8 mouse cellular contexts compared by ENCODE assay signal in the genomic region with DNA sequence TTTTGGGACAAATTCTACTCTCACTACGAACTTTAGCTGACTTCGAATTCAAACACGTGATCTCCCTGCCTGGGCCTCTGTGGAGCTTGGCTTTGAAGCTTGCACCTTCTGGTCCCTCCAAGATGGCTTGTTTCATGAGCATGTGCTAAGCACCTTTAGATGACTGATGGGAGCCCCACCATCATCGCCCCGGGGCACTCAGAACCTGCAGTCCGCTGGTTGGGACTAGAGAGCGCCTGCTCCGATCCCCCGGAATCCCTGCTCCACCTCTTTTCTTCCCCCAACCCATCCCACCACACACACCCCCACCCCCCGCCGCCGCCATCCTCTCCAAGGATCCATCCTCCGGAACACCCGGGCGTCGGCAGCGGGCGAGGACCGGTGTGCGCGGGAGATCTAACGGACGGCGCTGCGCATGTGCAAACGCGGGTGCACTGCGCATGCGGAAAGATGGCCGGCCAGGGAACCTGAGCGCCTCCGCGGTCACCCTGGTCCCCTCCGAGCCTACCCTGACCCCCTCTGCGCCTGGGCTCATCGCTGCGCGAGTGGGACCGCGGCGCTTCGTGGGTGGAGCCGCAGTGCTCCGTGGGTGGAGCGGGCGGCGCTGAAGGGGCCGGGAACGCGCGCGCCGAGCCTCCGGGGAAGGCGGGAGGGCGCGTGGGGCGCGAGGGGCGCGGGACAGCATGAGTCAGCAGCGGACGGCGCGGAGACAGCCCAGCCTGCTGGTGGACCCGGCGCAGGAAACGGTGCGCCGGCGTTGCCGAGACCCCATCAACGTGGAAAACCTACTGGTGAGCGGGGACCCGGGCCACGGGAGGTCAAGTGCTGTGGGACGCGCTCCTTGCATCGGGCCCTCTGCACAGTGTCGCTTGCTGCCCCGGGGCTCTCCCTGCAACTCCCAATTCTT. TPM values are rescaled to one million over a fixed set of nuclear protein-coding genes. Genes with fewer than 3 reads are reported as not detected.
DNase-seq lines count a peak whose midpoint lies in the region; ATAC-seq and TF ChIP-seq lines count a peak whose summit lies in the region.

A gene (plus strand): TSS at position 439 of the 907 bp plus-strand sequence.

- peak within 1 kb of the TSS; percentile 94 for H3K4me2 ChIP-seq in kidney, embryonic 15.5 days

- ATAC-seq in kidney, embryonic 15.5 days (replicated peaks; ENCODE audit: low FRiP score): peak; percentile 81

- peak within 1 kb of the TSS; percentile 85 for H3K4me3 ChIP-seq in embryonic fibroblast, embryonic 13.5 days (ENCODE audit: insufficient read depth, low read length)
- peak within 1 kb of the TSS; percentile 94 for H3K4me3 ChIP-seq in heart, embryonic 10.5 days
- peak within 1 kb of the TSS; percentile 88 for H3K4me3 ChIP-seq in kidney, embryonic 15.5 days (replicated peaks)

- peak; percentile 75 for TF ChIP-seq POLR2A in embryonic fibroblast, embryonic 13.5 days (IDR thresholded peaks at IDR 0.05; ENCODE audit: low read depth, low read length)

- DNase-seq in A20 (ENCODE audit: low read depth, low spot score) (peak; percentile 79), liver (peak; percentile 81)
- DNase-seq in brain, adult 2 months (ENCODE audit: low read depth, low spot score): peak; percentile 89
- peak; percentile 89 for DNase-seq in heart, embryonic 10.5 days (ENCODE audit: low spot score)
- DNase-seq in monocyte, adult 2 months (ENCODE audit: low read depth in 1 of 2, low spot score in 2 of 2): peak; percentile 10 to 59
- peak; percentile 58 to 74 for DNase-seq in spleen, postnatal 14 days (ENCODE audit: low spot score in 2 of 2)

- WGBS in heart, embryonic 10.5 days: 5% methylated on average over 81 of the region's 81 CpGs
- WGBS in kidney, embryonic 15.5 days: 6% methylated on average over 81 of the region's 81 CpGs

- peaks cover 19% of the 10 kb centered on the region for H3K36me3 ChIP-seq in heart, embryonic 10.5 days
- peaks cover 5% of the 10 kb centered on the region; the same call in 1 of the 2 replicates for H3K36me3 ChIP-seq in kidney, embryonic 15.5 days

- H3K9ac ChIP-seq in kidney, embryonic 15.5 days: peak within 1 kb of the TSS; percentile 93

- no peaks in the 10 kb centered on the region for H3K9me3 ChIP-seq in heart, embryonic 10.5 days
- H3K9me3 ChIP-seq in kidney, embryonic 15.5 days (replicated peaks): no peaks in the 10 kb centered on the region

- H3K4me1 ChIP-seq in embryonic fibroblast, embryonic 13.5 days (ENCODE audit: control insufficient read depth, insufficient read depth, low read length): peaks cover 6% of the 10 kb centered on the region; the same call in 1 of the 2 replicates
- peaks cover 19% of the 10 kb centered on the region for H3K4me1 ChIP-seq in heart, embryonic 10.5 days
- peaks cover 26% of the 10 kb centered on the region for H3K4me1 ChIP-seq in kidney, embryonic 15.5 days

- H3K27ac ChIP-seq in embryonic fibroblast, embryonic 13.5 days (ENCODE audit: insufficient read depth, low read length): peak within 1 kb of the TSS; percentile 33
- H3K27ac ChIP-seq in heart, embryonic 10.5 days: peak within 1 kb of the TSS; percentile 99
- H3K27ac ChIP-seq in kidney, embryonic 15.5 days: peak within 1 kb of the TSS; percentile 67

- no peak for TF ChIP-seq CTCF in embryonic fibroblast, embryonic 13.5 days (IDR thresholded peaks at IDR 0.05; ENCODE audit: borderline replicate concordance, insufficient read depth, low read length)

- peaks cover 43% of the 10 kb centered on the region for H3K27me3 ChIP-seq in heart, embryonic 10.5 days (ENCODE audit: insufficient read depth, poor library complexity, severe bottlenecking)
- peaks cover 38% of the 10 kb centered on the region for H3K27me3 ChIP-seq in kidney, embryonic 15.5 days

RNA-seq across cellular contexts. Expression of the gene that starts here (rescaled TPM):
- polyA plus RNA-seq in embryonic fibroblast, embryonic 13.5 days (2011; ENCODE audit: insufficient read length, low read depth, missing spikeins): 46.5 and 56.5 TPM in 2 replicates
- 52.8 and 63.4 TPM in 2 replicates for polyA plus RNA-seq in heart, embryonic 10.5 days (2016; fragmentation: Nextera tagmentation; extraction: Ambion mirVana)
- polyA plus RNA-seq in kidney, embryonic 15.5 days (2015; fragmentation: Nextera tagmentation; extraction: Ambion mirVana): 44.5 and 46.5 TPM in 2 replicates

Comparison
In these comparisons a context has a peak if more than half of its experiments do, and no peak if none do; other contexts are left out.
1. Peak in every context shown above with its lines: DNase-seq, ATAC-seq, H3K4me3 ChIP-seq and H3K27ac ChIP-seq.
2. DNase-seq: peak in every context shown above with its lines; median percentile 89 in brain, adult 2 months; 89 in heart, embryonic 10.5 days; 81 in liver; 79 in A20; 66 in spleen, postnatal 14 days; 34 in monocyte, adult 2 months.
3. H3K27ac ChIP-seq: peak in every context shown above with its lines; median percentile 99 in heart, embryonic 10.5 days; 67 in kidney, embryonic 15.5 days; 33 in embryonic fibroblast, embryonic 13.5 days.